Mouse (Mus musculus) stomach, postnatal 0 days (tissue): Measurements from ENCODE around the gene Ltbp1.

Experiments
- CTCF ChIP-seq: IDR thresholded peaks from 2 replicates; pipeline ENCODE4 v1.5.1; 2016; ENCODE audit warnings: antibody characterized with exemption, low read depth, mild to moderate bottlenecking, moderate library complexity
- EP300 ChIP-seq: optimal IDR thresholded peaks from 2 replicates; pipeline ENCODE3; 2016; ENCODE audit warnings: antibody characterized with exemption

DNA sequence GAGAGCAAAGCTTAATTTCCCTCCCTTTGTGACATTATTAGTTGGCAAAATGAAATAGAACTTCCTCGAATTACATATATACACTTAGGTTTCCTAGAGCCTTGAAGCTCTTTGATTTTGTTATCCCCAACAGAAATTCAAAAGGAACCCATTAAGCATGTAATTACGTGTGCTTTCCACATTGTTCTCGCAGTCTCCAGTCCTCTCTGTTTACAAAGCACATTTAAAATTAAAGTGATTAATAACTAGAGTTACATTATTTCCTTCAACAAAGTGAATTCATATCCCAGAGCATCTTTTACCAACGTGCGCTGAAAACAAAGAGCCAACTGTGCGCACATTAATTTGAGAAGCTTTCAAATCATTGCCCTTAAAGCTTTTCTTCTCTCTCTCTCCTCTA, 249.5 kb downstream of the Ltbp1 start:
- TF ChIP-seq CTCF (no peak), EP300 (no peak)
